Mouse (Mus musculus): ENCODE measurements at regions not wholly inside any gene's neighbourhood (a gene's known extent, or its start where the extent isn't known, plus 50 kb on each side); places are given as distances from the start of the nearest gene placed in this dataset.
A peak's percentile ranks its signal among the peaks of the same experiment; 100 is the strongest.

GRCm38 (mm10) chr13:44532631-44533180, 196.6 kb upstream of the Jarid2 start:
- DNase-seq = no peak

GRCm38 (mm10) chr13:44534575-44535080, 194.6 kb upstream of the Jarid2 start:
- no peak for DNase-seq

- no peak for DNase-seq
Measured at GRCm38 (mm10) chr13:44535441-44535840, 193.8 kb upstream of the Jarid2 start.

DNA sequence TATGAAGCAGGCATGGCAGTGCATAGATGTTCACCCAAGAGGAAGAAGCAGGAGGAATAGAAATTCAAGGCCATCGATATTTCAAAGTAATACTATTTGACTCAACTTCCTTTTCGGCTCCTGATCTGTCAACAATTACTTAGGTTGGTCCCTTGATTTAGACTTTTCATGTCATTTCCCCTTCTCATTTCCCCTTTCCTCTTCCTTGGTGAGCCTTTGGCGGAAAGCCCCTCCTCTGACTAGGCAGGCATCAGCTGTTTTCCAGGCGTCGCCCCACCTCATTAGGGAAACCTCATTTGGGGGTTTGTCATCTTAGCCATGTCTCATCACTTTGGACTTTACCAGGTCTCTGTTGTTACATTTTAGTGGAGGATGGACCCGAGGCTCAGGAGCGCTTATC, 191.0 kb upstream of the Jarid2 start:
- DNase-seq = no peak

GRCm38 (mm10) chr13:44540401-44540800, 188.9 kb upstream of the Jarid2 start:
- DNase-seq = no peak

DNA sequence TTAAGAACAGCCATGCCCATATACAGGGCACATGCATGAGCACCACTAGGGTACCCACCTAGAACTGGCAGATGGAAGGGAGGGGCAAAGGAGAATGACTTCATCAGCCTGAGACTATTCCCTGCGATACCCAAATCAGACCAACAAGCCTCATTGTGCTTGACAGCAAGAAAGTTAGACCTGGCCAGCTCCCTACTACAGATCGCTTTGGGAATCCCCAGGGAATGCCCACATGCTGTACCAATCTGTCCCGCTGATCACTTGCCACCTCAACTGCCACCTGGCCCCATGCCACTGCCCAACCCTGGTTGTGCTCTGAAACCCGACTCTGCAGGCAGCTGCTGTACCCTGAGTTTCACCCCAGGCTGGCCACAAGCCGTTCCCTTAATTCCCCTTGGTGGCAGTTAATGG, 188.0 kb upstream of the Jarid2 start:
- DNase-seq = no peak

DNA sequence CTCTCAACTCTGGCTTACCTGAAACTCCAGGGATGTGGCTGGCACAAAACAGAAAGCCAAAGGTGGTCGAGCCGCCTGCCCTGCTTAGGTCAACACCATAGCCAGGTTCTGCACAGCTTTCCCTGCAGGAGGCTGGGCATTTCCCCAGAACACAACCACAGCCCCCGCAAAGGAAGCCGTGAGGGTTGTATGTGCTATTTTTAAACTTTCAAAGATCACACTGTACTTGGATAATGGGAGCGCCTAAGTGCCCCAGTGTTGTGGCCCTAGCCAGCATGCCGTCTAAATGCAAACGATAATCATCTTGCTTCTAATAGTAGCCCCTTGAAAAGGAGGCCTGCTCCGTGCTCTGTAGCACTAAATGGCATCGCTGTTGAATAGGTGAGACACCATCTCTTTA, 184.5 kb upstream of the Jarid2 start:
- no peak for DNase-seq

DNA sequence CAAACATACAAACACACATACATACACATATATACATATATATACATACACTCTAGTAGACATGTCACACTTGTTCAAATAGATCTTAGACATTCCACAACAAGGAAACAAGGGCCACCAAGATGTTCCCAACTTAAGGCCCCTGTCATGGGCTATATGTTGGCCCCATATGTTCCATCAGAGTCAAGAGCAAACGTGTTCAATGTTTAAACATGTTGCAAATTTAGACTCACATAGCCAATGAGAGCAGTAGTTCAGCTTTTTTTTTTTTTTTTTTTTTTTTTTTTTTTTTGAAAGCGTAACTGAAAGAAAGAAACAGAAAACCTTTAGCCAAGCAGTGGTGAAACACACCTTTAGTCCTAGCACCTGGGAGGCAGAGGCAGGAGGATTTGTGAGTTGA, 183.0 kb upstream of the Jarid2 start:
- DNase-seq = no peak

- no peak for DNase-seq
Measured at GRCm38 (mm10) chr13:44548880-44549279, 180.4 kb upstream of the Jarid2 start.

GRCm38 (mm10) chr13:44553363-44553762, 175.9 kb upstream of the Jarid2 start:
- no peak for DNase-seq

- DNase-seq = no peak
Measured at GRCm38 (mm10) chr13:44554686-44555463, 174.4 kb upstream of the Jarid2 start.

- no peak for DNase-seq
Measured at GRCm38 (mm10) chr13:44555979-44556378, 173.3 kb upstream of the Jarid2 start.

DNA sequence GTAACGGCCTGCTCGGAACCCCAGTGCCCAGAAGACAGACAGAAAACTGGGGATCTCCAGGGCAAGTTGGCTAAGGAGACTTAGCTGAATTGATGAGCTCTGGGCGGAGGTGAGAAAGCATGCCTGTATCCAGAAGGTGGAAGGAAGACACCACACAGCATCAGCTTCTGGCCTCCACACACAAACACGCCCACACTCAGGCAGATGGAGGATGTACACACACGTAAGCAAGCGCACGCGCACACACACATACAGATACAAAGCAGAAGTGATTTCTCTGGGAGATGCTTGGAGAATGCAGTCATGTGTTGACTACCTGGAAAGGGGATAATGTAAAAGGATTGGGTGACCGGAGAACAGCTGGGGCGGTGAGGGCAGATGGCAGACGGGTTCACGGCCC, 171.2 kb upstream of the Jarid2 start:
- DNase-seq = peak; percentile 55

GRCm38 (mm10) chr13:44558491-44559177, 170.6 kb upstream of the Jarid2 start:
- DNase-seq = no peak

DNA sequence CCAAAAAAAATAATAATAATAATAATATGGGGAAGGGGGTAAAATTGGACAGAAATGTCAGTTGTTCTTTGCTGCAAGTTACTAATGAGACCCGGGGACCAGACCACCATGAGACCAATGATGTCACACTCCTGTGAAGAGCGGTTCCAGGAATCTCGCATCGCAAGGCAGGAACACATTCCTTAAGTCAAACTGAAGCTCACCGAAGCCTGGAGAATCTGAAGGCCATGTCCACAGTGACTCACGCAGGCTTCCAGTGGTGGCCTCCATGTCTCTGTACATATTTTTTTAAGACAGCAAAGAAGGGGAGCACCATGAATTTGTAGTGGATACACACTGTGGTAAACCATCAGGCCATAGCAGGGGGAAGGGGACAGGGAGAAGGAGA, 170.1 kb upstream of the Jarid2 start:
- no peak for DNase-seq

GRCm38 (mm10) chr13:44559706-44560105, 169.6 kb upstream of the Jarid2 start:
- no peak for DNase-seq

DNA sequence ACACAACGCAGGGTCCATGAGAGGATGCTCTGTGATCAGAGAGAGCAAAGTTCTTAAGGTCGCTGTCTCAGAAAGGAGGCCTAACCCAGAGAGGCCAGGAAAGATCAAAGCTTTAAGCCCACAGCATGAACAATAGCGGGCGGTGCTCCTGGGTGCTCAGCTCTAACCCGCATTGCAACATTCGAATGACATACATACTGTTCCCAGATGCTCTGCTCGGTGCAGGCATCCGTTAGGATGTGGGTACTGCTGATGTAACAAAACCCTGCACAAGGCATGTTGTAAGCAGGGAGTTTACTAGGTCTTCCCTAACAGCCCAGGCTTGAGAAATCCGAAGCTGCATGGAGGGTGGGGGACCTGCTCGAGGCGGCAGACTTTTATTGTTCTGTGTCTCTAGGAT, 164.6 kb upstream of the Jarid2 start:
- DNase-seq = no peak

- no peak for DNase-seq
Measured at GRCm38 (mm10) chr13:44567696-44568095, 161.6 kb upstream of the Jarid2 start.

GRCm38 (mm10) chr13:44569241-44569778, 160.0 kb upstream of the Jarid2 start:
- no peak for DNase-seq

DNA sequence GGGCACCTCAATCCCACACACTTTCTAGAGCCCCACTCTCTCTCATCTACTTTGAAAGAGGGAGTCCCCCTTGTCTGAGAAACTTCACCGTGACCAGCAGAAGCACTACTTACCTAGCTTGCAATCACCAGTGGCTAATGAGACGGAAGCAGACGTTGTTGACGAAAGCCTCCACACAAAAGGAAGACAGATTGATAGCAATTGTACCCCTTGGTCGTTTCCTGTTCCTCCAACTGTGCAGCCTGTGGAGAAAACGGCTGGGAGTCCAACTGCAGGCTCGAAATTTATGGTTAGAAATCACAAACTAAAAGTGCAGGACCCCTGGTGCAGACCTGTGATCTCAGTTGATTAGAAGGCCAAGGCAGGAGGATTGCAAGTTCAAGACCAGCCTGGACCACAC, 155.8 kb upstream of the Jarid2 start:
- no peak for DNase-seq

DNA sequence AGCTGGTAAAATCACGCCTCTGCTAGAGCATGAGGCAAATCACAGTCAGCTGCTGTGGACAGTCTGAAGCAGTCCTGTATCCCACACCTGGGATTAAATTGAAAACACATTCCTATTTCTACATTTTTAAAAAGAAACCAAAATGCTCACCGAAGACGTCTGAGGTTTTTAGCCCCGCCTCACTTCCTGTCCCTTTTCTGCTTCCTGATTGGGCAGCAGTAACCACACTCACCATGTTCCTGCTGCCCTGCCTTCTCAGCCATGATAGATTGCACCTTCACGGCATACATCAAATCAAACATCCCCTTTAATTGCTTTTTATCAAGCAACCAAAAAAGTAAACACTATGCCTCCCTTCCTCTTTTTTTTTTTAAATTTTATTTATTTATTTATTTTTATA, 150.1 kb upstream of the Jarid2 start:
- no peak for DNase-seq

DNA sequence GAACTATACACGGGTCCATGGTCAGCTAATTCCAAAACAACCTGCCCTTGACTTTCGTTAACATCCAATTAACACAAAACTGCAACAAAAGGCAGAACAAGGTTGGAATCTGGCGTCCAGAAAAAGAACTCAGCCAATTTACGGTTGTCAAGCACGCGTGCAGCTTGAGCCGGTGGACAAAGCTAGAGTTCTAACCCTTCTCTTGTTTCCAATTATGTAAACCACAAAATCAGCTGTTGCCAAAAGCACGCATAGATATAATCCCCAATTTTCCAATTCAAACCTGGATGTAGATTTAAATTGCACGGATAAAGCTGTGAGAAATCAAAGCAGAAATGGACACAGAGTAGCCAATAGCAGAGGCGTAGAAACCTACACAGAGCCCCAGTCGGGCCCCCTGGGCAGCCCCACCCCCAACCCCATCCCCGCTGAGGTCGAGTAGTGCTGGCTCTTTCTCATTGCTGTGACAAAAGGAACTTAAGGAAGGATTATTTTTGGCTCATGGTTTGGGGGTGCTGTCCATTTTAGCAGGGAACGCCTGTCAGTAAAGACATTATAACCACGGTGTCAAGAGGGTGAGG, 149.0 kb upstream of the Jarid2 start:
- no peak for DNase-seq

DNA sequence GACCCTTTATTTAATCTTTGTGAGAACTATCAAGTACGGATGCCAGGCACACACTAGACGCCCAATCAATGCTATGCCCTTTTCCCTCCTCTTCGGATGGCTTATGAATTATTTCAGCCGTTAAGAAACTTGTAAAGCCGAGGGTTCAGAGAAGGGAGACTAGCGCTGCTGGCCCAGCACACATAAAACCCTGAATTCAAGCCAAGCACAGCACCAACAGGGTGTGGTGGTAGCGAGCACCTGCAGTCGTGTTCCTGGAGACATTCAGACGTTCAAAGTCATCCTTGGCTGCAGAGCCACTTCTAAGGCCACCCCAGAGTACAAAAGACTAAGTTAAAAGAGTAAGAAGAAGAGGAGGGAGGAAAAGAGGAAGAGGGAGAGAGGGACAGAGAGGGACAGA, 148.5 kb upstream of the Jarid2 start:
- no peak for DNase-seq
